Mouse (Mus musculus): ENCODE measurements around the gene Nsun2.
A peak's percentile ranks its signal among the peaks of the same experiment; 100 is the strongest.

The Nsun2 gene

GRCm38 (mm10) chr13:69533405-69534333, at the start of gene Nsun2:
TSS of gene Nsun2 (plus strand) at chr13:69533746.
- DNase-seq: peak; percentile 81 to 82

- DNase-seq: peak; percentile 61 to 64
These were observed 48.2 kb upstream of the Nsun2 start for GRCm38 (mm10) chr13:69485326-69485725.

- DNase-seq: no peak
These were observed 47.7 kb upstream of the Nsun2 start for GRCm38 (mm10) chr13:69485833-69486232.

- no peak for DNase-seq
These were observed 46.4 kb upstream of the Nsun2 start for GRCm38 (mm10) chr13:69487108-69487507.

GRCm38 (mm10) chr13:69487611-69488275, 45.8 kb upstream of the Nsun2 start:
- no peak for DNase-seq

GRCm38 (mm10) chr13:69488565-69489255, 44.8 kb upstream of the Nsun2 start:
- DNase-seq: no peak

GRCm38 (mm10) chr13:69489777-69490176, 43.8 kb upstream of the Nsun2 start:
- no peak for DNase-seq

GRCm38 (mm10) chr13:69492876-69493463, 40.6 kb upstream of the Nsun2 start:
- peak; percentile 54 to 75 for DNase-seq

GRCm38 (mm10) chr13:69498276-69498675, 35.3 kb upstream of the Nsun2 start:
- no peak for DNase-seq

GRCm38 (mm10) chr13:69502157-69502750, 31.3 kb upstream of the Nsun2 start:
- DNase-seq: no peak

GRCm38 (mm10) chr13:69502863-69503262, 30.7 kb upstream of the Nsun2 start:
- no peak for DNase-seq

- no peak for DNase-seq
These were observed 27.0 kb upstream of the Nsun2 start for GRCm38 (mm10) chr13:69506341-69507086.

- DNase-seq: no peak
These were observed 25.9 kb upstream of the Nsun2 start for GRCm38 (mm10) chr13:69507666-69508065.

- DNase-seq: peak; percentile 41 to 58
These were observed 23.9 kb upstream of the Nsun2 start for GRCm38 (mm10) chr13:69509391-69510244.

- no peak for DNase-seq
These were observed 18.5 kb upstream of the Nsun2 start for GRCm38 (mm10) chr13:69515091-69515490.

- DNase-seq: peak in 1 of 2 experiments; percentile 20
These were observed 16.1 kb upstream of the Nsun2 start for GRCm38 (mm10) chr13:69517445-69517844.

GRCm38 (mm10) chr13:69519137-69519536, 14.4 kb upstream of the Nsun2 start:
- DNase-seq: no peak

GRCm38 (mm10) chr13:69522161-69522791, 11.3 kb upstream of the Nsun2 start:
- DNase-seq: no peak

- DNase-seq: no peak
These were observed 9.9 kb upstream of the Nsun2 start for GRCm38 (mm10) chr13:69523444-69524157.

GRCm38 (mm10) chr13:69524158-69524530, 9.4 kb upstream of the Nsun2 start:
- no peak for DNase-seq

Data from cerebellum, postnatal 14 days (tissue).